Mouse (Mus musculus): Measurements from ENCODE around the gene Ptger4. TPM values are rescaled to one million over a fixed set of nuclear protein-coding genes. Genes with fewer than 3 reads are reported as not detected.

Gene Ptger4
- 16.6 and 20.9 TPM in 2 replicates for total RNA-seq (2023)

DNA sequence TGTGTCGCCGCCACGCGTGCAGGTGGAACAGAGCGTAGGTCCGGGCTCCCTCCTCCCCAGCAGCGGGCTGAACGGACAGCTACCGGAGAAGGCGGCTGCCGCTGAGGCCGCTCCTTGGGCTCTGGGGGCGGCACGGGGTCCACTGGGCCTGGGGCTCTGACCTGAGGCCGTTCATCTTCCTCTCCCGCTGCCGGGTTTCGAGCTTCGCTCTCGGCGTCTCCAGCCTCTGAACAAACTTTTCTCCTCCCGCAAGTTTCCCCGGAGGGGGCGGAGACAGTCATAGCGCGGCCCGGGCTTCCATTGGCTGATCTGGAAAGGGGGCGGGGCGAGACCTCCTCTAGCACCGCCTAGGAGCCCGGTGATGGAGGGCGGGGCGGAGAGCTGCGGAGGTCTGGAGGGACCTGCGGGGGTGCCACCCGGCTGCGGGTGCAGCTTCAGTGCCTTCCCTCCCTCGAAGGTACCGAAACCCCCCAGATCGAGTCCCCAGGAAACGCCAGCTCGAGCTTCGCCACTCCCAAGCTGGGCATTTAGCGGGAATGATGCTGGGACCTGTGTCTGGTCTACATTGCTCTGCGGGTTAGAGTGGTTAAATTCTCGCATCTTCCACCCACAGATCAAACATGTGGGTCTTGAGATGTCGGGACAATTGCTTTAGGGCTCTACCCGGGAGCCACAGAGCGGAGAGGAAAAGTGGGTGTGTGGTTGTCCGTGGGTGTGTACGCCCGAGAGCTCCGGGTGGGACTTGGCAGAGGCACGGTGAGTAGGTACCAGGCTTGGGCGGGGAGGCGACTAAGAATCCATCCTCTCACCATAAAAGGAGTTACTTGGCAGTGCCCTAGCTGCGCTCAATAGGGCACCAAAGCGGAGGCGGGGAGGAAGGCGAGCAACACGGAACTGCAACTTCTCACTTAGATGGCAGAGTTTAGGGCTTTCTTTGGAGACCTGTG lies at the start of gene Ptger4:
TSS of gene Ptger4 (minus strand) at position 229 of the 947 bp plus-strand sequence.

DNA sequence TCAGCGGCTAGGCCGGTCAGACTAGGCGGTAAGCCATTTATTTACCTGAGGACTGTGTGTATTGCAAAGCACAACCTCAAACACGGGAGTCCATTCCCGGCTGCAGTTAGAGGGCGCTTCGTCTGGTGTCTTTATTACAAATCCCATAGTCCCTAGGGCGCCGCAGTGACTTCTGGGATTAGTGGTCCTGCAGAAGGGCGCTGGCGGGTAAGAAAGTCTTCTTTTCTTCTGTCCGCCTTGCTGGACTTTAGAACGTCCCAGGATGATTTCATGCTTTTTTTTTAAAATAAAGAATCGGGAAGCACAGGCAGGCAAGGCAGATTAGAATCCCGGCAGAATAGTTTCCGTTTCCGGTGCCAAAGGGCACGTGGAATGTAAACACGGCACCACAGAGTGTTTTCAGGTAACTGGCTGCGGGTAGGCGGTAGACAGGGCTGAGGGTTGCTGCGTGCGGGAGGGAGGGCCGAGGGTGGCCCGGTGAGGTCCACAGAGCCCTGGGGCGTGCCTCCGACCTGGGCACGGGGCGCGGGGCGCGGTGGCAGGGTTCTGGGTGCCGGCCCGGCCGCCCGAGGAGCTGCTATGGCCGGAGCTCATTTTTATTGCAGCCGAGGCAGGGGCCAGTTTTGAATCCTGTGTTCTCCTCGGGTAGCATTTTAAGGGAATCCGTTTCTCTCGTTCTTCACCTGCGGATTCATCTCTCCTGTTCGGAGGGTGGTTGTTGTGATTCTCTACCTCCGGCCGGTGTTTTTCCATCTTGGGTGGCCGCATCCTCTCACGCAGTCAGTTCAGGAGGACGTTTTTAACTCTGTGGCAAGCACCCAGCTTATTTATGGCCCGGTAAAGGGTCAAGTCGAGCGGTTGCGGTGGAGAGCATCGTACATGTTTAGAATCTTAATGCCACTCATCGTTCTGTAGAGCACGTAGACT lies 58.4 kb downstream of the Ptger4 start, which contains the start of gene Ttc33:
TSS of gene Ttc33 (plus strand) at position 160 of the 927 bp plus-strand sequence.

Other genes starting within 250 kb of the Ptger4 start
- not detected in 2 replicates for gene C7, start 180.4 kb downstream of the Ptger4 start, total RNA-seq (2023)
- gene Card6, start 135.6 kb downstream of the Ptger4 start, total RNA-seq (2023) = 21.1 and 23.7 TPM in 2 replicates
- gene Rpl37, start 127.5 kb downstream of the Ptger4 start, total RNA-seq (2023) = 242 and 287 TPM in 2 replicates
- gene Prkaa1, start 100.3 kb downstream of the Ptger4 start, total RNA-seq (2023) = 23.9 and 25.2 TPM in 2 replicates
- gene Ttc33, start 58.7 kb downstream of the Ptger4 start, total RNA-seq (2023) = 14.1 and 16.5 TPM in 2 replicates

Measured in neutrophil, adult 65 days (primary cell).